Mouse (Mus musculus) kidney, adult 2 months (tissue): ENCODE results near the gene Gm13271. TPM values are rescaled to one million over a fixed set of nuclear protein-coding genes. Genes with fewer than 3 reads are reported as not detected.
"Not testable (repeated sequence)": the region's sequence is repeated elsewhere in the genome, so short reads cannot be mapped to it uniquely, and the experiment has no call there.

Source experiments
- DNase-seq: peaks from one replicate; pipeline ENCODE4 v3.0.0; 2021
- H3K27ac ChIP-seq: fragments of 200-500 bp; 2 replicates; pipeline ENCODE4 v1.5.1; 2012; ENCODE audit warnings: low read depth, low read length, control low read depth, inconsistent platforms; ENCODE audit not compliant: insufficient read depth
- H3K27me3 ChIP-seq: fragments of 200-500 bp; replicated peaks from 2 replicates; pipeline ENCODE4 v1.6.1; 2012; ENCODE audit warnings: mild to moderate bottlenecking, moderate library complexity, low read length, inconsistent platforms; ENCODE audit not compliant: control insufficient read depth, insufficient read depth
- H3K36me3 ChIP-seq: fragments of 200-500 bp; 2 replicates; pipeline ENCODE4 v1.6.1; 2012; ENCODE audit warnings: mild to moderate bottlenecking, moderate library complexity, low read length, inconsistent platforms; ENCODE audit not compliant: control insufficient read depth, insufficient read depth
- H3K4me1 ChIP-seq: fragments of 200-500 bp; 2 replicates; pipeline ENCODE4 v1.6.1; 2011; ENCODE audit warnings: low read length; ENCODE audit not compliant: control insufficient read depth, insufficient read depth
- H3K4me3 ChIP-seq: fragments of 200-500 bp; 2 replicates; pipeline ENCODE4 v1.5.1; 2011; ENCODE audit warnings: mild to moderate bottlenecking, low read depth, low read length, control low read depth; ENCODE audit not compliant: insufficient read depth
- CTCF ChIP-seq: fragments of 200-500 bp; conservative IDR thresholded peaks from 2 replicates; pipeline ENCODE4 v1.5.1; 2011; ENCODE audit warnings: low read depth, mild to moderate bottlenecking, control low read depth, low read length, moderate library complexity, mixed read lengths; ENCODE audit not compliant: insufficient read depth, insufficient read length
- WGBS: fragments of 180-500 bp; shearing (Covaris S2); methylation state at CpG from one replicate; pipeline ENCODE4 v1.1.7; 2018; 5-methylcytosine and 5-hydroxymethylcytosine counted together
- polyA plus RNA-seq: library from polyadenylated mRNA; depleted of rRNA; stranded (reverse); fragments of >200 nt; gene quantifications from 2 replicates; pipeline ENCODE4 v1.2.3, GENCODE M21; 2012

Gene Gm13271
- polyA plus RNA-seq, 1 experiment = not detected

GRCm38 (mm10) chr4:88763384-88764018 lies 8.8 kb downstream of the Gm13271 start:
- 0 out of 2 replicates have a peak, but pooled peaks have one; percentile 38 for TF ChIP-seq CTCF
- peak; percentile 88 for DNase-seq
- H3K4me1 ChIP-seq, H3K27ac ChIP-seq, H3K27me3 ChIP-seq, H3K36me3 ChIP-seq: not testable (repeated sequence)
- 2% methylated on average over 42 of the region's 42 CpGs for WGBS
- H3K4me3 ChIP-seq = peak overlapping the region; percentile 28; the same call in 1 of the 2 replicates

GRCm38 (mm10) chr4:88773534-88773933 lies 18.9 kb downstream of the Gm13271 start, which contains the start of gene Gm13290:
Gene Gm13290 (plus strand): TSS chr4:88773834.
- no CpG with 5 or more reads among the region's 32 CpGs for WGBS
- H3K36me3 ChIP-seq, H3K4me3 ChIP-seq, H3K4me1 ChIP-seq, H3K27ac ChIP-seq, H3K27me3 ChIP-seq, DNase-seq: not testable (repeated sequence)

GRCm38 (mm10) chr4:88776622-88777021 lies 22.0 kb downstream of the Gm13271 start, which contains the start of gene Gm13289:
Gene Gm13289 (plus strand): TSS chr4:88776922.
- H3K4me3 ChIP-seq, H3K4me1 ChIP-seq, H3K36me3 ChIP-seq, H3K27me3 ChIP-seq, H3K27ac ChIP-seq, DNase-seq: not testable (repeated sequence)
- no CpG with 5 or more reads among the region's 29 CpGs for WGBS

- H3K4me1 ChIP-seq, H3K27ac ChIP-seq, H3K27me3 ChIP-seq, H3K4me3 ChIP-seq, H3K36me3 ChIP-seq, DNase-seq: not testable (repeated sequence)
- no CpG with 5 or more reads among the region's 29 CpGs for WGBS
Observed at GRCm38 (mm10) chr4:88779550-88779949, 24.9 kb downstream of the Gm13271 start, which contains the start of gene Gm13272. Gene Gm13272 (plus strand): TSS chr4:88779850.

GRCm38 (mm10) chr4:88780320-88780719 lies 25.7 kb downstream of the Gm13271 start:
- H3K4me1 ChIP-seq, H3K36me3 ChIP-seq, H3K27ac ChIP-seq, DNase-seq, H3K4me3 ChIP-seq, H3K27me3 ChIP-seq: not testable (repeated sequence)
- 50% methylated on average over 17 of the region's 18 CpGs for WGBS

- H3K4me1 ChIP-seq, H3K36me3 ChIP-seq, H3K27me3 ChIP-seq, DNase-seq: not testable (repeated sequence)
- Histone ChIP-seq H3K27ac (0 out of 2 replicates have a peak within 1 kb of the TSS, but pooled peaks have one; percentile 20), H3K4me3 (0 out of 2 replicates have a peak within 1 kb of the TSS, but pooled peaks have one; percentile 15)
- 16% methylated on average over 5 of the region's 7 CpGs for WGBS
Observed at GRCm38 (mm10) chr4:88781831-88782230, 27.2 kb downstream of the Gm13271 start, which contains the start of gene Ifnz. Gene Ifnz (plus strand): TSS chr4:88782131.

GRCm38 (mm10) chr4:88782335-88782734 lies 27.7 kb downstream of the Gm13271 start:
- 0 out of 2 replicates have a peak overlapping the region, but pooled peaks have one; percentile 20 for H3K27ac ChIP-seq
- WGBS = under 1% methylated on average over 15 of the region's 31 CpGs
- peak; percentile 28 for DNase-seq
- H3K4me3 ChIP-seq = 0 out of 2 replicates have a peak overlapping the region, but pooled peaks have one; percentile 15
- H3K27me3 ChIP-seq, H3K4me1 ChIP-seq, H3K36me3 ChIP-seq: not testable (repeated sequence)

- not testable (repeated sequence) for H3K27ac ChIP-seq, H3K4me1 ChIP-seq, H3K4me3 ChIP-seq, H3K27me3 ChIP-seq, H3K36me3 ChIP-seq, DNase-seq
- WGBS = no CpG with 5 or more reads among the region's 27 CpGs
Observed at GRCm38 (mm10) chr4:88785409-88785808, 30.7 kb downstream of the Gm13271 start, which contains the start of gene Gm13276. Gene Gm13276 (plus strand): TSS chr4:88785709.
